Comparison of ENCODE assay signal across 8 mouse cellular contexts in the genomic region with DNA sequence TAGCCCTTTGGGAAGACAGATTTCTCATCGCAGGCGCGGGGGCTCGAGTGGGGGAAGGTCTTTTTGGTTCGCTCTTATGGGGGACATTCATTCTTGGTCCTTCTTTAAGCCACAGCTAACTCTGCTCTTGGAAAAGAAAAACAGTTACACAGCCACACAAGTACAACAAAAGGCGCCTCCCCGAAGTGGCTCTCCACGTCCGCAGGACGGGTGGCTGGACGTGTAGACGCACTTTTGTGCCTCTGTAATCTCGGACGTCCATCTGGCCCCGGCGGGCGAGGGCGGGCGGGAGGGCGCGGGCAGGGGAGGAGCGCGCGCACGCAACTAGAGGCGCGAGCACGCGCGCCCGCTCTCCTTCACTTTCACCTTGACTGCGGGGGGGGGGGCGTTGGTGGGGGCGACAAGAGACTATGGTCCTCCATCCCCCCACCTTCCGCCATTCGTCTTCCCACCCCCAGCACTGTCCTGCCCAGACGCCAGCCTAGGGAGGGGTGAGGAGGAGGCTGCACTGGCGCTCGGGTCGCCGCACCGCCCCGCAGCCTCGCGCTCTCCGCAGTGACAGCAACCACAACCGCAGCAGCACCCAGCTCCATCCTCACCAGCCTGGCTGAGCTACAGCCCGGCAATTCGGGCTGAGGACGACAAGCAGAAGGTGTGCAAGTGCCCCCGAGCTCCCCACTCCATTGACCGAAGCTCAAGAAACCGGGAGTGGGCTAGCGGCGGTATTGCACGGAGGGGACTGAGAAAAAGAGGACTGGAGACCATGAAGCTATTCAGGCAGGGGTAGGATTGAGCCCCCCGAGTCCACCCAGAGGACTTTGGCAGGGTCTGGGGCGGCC.
DNase-seq lines count a peak whose midpoint lies in the region; ATAC-seq lines count a peak whose summit lies in the region.

No protein-coding gene starts in this region.

- H3K36me3 ChIP-seq in megakaryocyte, embryonic 14.5 days (replicated peaks; ENCODE audit: low read length), result no peaks in the 10 kb centered on the region
- H3K36me3 ChIP-seq in forebrain, embryonic 16.5 days (ENCODE audit: control insufficient read depth, insufficient read depth), result no peaks in the 10 kb centered on the region; the same call in 1 of the 2 replicates
- no peaks in the 10 kb centered on the region for H3K36me3 ChIP-seq in liver, embryonic 11.5 days (ENCODE audit: control insufficient read depth, insufficient read depth, low read length)

- H3K4me2 ChIP-seq in forebrain, embryonic 16.5 days (ENCODE audit: low read length), result peak overlapping the region; percentile 76
- H3K4me2 ChIP-seq in liver, embryonic 11.5 days, result peak overlapping the region; percentile 78

- no peaks in the 10 kb centered on the region for H3K9me3 ChIP-seq in megakaryocyte, embryonic 14.5 days
- no peaks in the 10 kb centered on the region for H3K9me3 ChIP-seq in forebrain, embryonic 16.5 days (ENCODE audit: control insufficient read depth, low read length)
- H3K9me3 ChIP-seq in liver, embryonic 11.5 days (ENCODE audit: control insufficient read depth, low read length), result no peaks in the 10 kb centered on the region

- H3K27ac ChIP-seq in forebrain, embryonic 16.5 days (ENCODE audit: low read length), result peak overlapping the region; percentile 99
- H3K27ac ChIP-seq in liver, embryonic 11.5 days (ENCODE audit: low read depth, low read length), result no peak overlapping the region

- peak; percentile 20 for DNase-seq in adrenal gland, postnatal 25 days
- no peak for DNase-seq in adrenal gland, adult 2 months
- peak; percentile 41 for DNase-seq in liver, embryonic 11.5 days (ENCODE audit: low spot score)
- peak; percentile 67 for DNase-seq in right cerebral cortex, adult 18-20 months
- DNase-seq in c-Kit-positive CD71-positive TER-119-positive erythroid progenitor cells, embryonic 14.5 days (ENCODE audit: low spot score), result no peak

- peaks cover 32% of the 10 kb centered on the region for H3K4me1 ChIP-seq in megakaryocyte, embryonic 14.5 days
- peaks cover 37% of the 10 kb centered on the region for H3K4me1 ChIP-seq in forebrain, embryonic 16.5 days (replicated peaks; ENCODE audit: control insufficient read depth, insufficient read depth, low read length)
- H3K4me1 ChIP-seq in liver, embryonic 11.5 days (replicated peaks; ENCODE audit: control insufficient read depth, insufficient read depth, low read length), result no peaks in the 10 kb centered on the region; the same call in 1 of the 2 replicates

- under 1% methylated on average over 55 of the region's 58 CpGs for WGBS in forebrain, embryonic 16.5 days
- WGBS in liver, embryonic 11.5 days, result under 1% methylated on average over 56 of the region's 58 CpGs

- peaks cover 84% of the 10 kb centered on the region for H3K27me3 ChIP-seq in megakaryocyte, embryonic 14.5 days (replicated peaks)
- H3K27me3 ChIP-seq in forebrain, embryonic 16.5 days (replicated peaks; ENCODE audit: control insufficient read depth, insufficient read depth, low read length), result no peaks in the 10 kb centered on the region
- H3K27me3 ChIP-seq in liver, embryonic 11.5 days (replicated peaks; ENCODE audit: control insufficient read depth, insufficient read depth, low read length), result peaks cover 90% of the 10 kb centered on the region

- ATAC-seq in megakaryocyte, adult 5-6 weeks (ENCODE audit: poor library complexity, severe bottlenecking), result no peak
- ATAC-seq in forebrain, embryonic 16.5 days, result peak; percentile 32
- no peak for ATAC-seq in liver, embryonic 11.5 days (replicated peaks; ENCODE audit: low FRiP score)

- peak overlapping the region; percentile 91 for H3K4me3 ChIP-seq in megakaryocyte, embryonic 14.5 days (replicated peaks)
- peak overlapping the region; percentile 68 for H3K4me3 ChIP-seq in forebrain, embryonic 16.5 days (replicated peaks; ENCODE audit: low read length)
- H3K4me3 ChIP-seq in liver, embryonic 11.5 days (ENCODE audit: low read depth, low read length), result peak overlapping the region; percentile 51

- H3K9ac ChIP-seq in forebrain, embryonic 16.5 days (replicated peaks; ENCODE audit: low read depth, low read length), result peak overlapping the region; percentile 96
- no peak overlapping the region for H3K9ac ChIP-seq in liver, embryonic 11.5 days (ENCODE audit: low read depth, low read length)

Comparison
In these comparisons a context has a peak if more than half of its experiments do, and no peak if none do; other contexts are left out.
1. DNase-seq: peak in adrenal gland, postnatal 25 days (single experiment), liver, embryonic 11.5 days (single experiment) and right cerebral cortex, adult 18-20 months (single experiment); none in adrenal gland, adult 2 months (single experiment) and c-Kit-positive CD71-positive TER-119-positive erythroid progenitor cells, embryonic 14.5 days (single experiment).
2. Peak in every context shown above with its lines, with median percentiles within 50 percentile points of each other: H3K4me3 ChIP-seq.